Mouse (Mus musculus): ENCODE results near the gene Hsp90aa1.
"Not testable (repeated sequence)": the region's sequence is repeated elsewhere in the genome, so short reads cannot be mapped to it uniquely, and the experiment has no call there.

The Hsp90aa1 gene

GRCm38 (mm10) chr12:110702556-110702955, at the start of gene Hsp90aa1:
Gene Hsp90aa1, minus strand, starts transcription at chr12:110702728.
- peak; percentile 89 for DNase-seq (ENCODE audit: low read depth, low spot score)

- DNase-seq (ENCODE audit: low read depth, low spot score): no peak
Observed at GRCm38 (mm10) chr12:110750770-110751439, 48.4 kb upstream of the Hsp90aa1 start.

DNA sequence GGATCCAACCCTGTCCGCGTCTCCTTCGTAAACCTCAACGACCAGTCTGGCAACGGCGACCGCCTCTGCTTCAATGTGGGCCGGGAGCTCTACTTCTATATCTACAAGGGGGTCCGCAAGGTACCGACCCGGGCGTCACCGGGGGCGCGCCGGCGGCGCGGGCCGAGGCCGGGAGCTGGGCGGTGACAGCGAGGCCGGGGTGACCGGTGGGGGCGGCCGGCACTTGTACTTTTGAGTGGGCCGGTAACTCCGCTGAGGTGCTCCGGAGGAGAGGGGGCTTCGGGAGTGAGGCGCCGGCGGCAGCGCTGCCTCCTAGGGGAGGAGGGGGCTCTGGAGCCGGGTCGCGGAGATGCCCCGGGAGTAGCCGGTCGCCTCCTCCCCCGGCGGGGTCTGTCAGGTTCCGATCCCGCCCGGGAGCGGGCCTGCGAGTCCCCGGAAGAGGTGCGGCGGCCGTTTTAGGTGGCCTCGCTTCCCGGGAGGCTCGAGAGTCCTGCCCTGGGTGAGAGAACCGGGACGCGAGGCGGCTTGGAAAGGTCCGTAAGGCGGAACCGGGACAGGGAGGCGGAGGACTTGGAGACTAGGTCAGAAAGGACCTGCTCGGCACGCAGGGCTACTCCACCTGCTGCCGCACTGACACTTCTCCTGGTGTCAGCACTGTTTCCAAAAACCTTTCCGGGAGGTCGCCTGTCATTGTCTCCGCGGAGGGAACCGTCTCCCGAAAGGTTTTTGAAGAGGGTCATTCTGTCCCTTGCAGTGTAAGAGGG, 35.8 kb upstream of the Hsp90aa1 start:
- no peak for DNase-seq (ENCODE audit: low read depth, low spot score)

GRCm38 (mm10) chr12:110737170-110738157, 34.9 kb upstream of the Hsp90aa1 start, which contains the start of gene Wdr20:
Gene Wdr20, plus strand, starts transcription at chr12:110737944.
- peak; percentile 95 for DNase-seq (ENCODE audit: low read depth, low spot score)

GRCm38 (mm10) chr12:110736641-110737040, 34.1 kb upstream of the Hsp90aa1 start:
- no peak for DNase-seq (ENCODE audit: low read depth, low spot score)

- not testable (repeated sequence) for DNase-seq (ENCODE audit: low read depth, low spot score)
Observed at GRCm38 (mm10) chr12:110733254-110733653, 30.7 kb upstream of the Hsp90aa1 start.

- peak; percentile 75 for DNase-seq (ENCODE audit: low read depth, low spot score)
Observed at GRCm38 (mm10) chr12:110726428-110726827, 23.9 kb upstream of the Hsp90aa1 start.

GRCm38 (mm10) chr12:110725489-110725888, 23.0 kb upstream of the Hsp90aa1 start:
- no peak for DNase-seq (ENCODE audit: low read depth, low spot score)

- no peak for DNase-seq (ENCODE audit: low read depth, low spot score)
Observed at GRCm38 (mm10) chr12:110725051-110725450, 22.5 kb upstream of the Hsp90aa1 start.

DNA sequence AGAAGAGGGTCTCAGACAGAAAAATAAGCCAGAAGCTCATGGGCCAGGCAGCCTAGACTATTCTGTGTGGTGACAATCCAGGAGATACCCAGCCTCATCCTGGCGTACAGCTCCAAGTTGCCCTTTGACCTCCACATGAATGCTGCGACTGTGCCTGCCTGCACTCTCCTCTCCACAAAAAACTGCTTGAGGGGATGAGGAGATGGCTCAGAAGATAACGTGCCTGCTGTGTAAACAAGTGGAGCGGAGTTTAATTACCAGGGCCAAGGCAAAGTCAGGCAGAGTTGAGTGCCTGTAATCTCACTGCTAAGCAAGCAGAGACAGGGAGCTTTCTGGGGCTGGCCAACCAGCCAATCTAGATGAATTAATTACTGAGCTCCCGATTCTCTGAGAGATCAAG, 13.5 kb upstream of the Hsp90aa1 start:
- DNase-seq (ENCODE audit: low read depth, low spot score): no peak

- DNase-seq (ENCODE audit: low read depth, low spot score): no peak
Observed at GRCm38 (mm10) chr12:110714215-110714614, 11.7 kb upstream of the Hsp90aa1 start.

DNA sequence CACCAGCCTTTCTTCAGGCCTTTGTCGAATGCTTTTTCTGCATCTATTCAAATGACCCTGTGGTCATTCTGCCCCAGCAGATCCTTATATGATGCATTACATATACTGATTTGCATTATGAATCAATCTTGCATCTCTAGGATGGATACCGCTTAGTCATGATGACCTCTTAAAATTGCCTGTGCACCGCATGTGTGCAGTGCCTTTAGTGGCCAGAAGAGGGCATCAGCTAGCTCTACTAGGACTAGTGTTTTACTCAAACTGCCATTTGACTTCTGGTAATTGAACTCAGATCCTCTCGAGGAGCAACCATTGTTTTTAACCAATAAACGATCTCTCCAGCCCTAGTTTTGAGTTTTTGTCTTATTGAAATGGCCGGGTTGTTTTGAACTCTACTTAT, 11.3 kb upstream of the Hsp90aa1 start:
- DNase-seq (ENCODE audit: low read depth, low spot score): peak; percentile 90

GRCm38 (mm10) chr12:110711270-110711669, 8.7 kb upstream of the Hsp90aa1 start:
- peak; percentile 90 for DNase-seq (ENCODE audit: low read depth, low spot score)

GRCm38 (mm10) chr12:110707451-110707850, 4.9 kb upstream of the Hsp90aa1 start:
- no peak for DNase-seq (ENCODE audit: low read depth, low spot score)

DNA sequence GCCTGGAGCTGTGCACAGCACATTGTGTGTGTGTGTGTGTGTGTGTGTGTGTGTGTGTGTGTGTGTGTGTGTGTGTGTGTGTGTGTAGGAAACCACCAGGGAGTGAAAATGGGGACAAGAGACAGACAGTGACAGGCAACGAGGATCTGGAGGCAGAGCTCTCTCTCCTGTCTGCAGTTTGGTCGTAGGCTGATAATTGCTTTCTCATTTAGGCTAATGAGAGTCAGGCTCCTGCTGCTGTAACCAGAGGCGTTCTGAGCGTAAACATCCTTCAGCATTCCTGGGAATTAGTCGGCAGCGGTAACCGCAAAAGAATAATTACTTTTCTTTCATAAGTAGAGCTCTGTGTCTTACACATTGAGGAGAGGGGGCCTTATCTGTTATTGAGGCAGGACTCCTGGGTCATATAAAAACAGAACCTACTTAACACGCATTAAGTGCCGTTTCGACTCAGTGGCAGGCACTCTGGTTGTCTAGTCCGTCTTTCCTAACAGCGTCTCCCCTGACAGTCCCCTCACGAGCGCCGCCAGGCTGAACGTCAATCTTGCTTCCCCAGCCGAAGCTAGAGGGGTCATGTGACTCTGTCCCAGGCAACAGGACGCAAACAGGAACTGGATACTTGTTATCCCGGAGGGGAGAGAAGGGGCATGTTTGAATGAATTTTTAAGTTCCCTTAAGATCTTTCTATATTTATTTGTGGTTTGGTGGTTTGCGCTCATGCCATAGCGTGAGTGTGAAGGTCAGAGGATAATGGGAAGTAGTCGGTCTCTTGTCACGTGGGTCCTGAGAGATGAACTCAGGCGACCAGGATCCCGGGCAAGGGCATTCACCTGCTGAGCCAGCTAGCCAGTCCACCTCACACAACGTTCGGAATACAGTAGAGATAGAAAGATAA, 4.1 kb upstream of the Hsp90aa1 start:
- peak; percentile 82 for DNase-seq (ENCODE audit: low read depth, low spot score)

DNA sequence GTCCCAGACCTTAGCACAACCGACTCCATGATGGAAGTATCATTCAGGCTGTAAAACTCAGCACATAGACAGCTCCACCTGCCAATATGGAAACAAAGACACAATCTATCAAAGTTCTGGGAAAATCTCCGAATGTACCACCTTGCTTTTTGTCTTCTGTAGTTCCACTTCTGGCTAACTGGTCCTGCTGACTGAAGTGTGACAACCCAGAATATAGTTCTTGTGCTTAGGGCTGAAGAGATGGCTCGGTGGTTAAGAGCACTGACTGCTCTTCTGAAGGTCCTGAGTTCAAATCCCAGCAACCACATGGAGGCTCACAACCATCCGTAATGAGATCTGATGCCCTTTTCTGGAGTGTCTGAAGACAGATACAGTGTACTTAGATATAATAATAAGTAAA, 2.9 kb upstream of the Hsp90aa1 start:
- not testable (repeated sequence) for DNase-seq (ENCODE audit: low read depth, low spot score)

DNA sequence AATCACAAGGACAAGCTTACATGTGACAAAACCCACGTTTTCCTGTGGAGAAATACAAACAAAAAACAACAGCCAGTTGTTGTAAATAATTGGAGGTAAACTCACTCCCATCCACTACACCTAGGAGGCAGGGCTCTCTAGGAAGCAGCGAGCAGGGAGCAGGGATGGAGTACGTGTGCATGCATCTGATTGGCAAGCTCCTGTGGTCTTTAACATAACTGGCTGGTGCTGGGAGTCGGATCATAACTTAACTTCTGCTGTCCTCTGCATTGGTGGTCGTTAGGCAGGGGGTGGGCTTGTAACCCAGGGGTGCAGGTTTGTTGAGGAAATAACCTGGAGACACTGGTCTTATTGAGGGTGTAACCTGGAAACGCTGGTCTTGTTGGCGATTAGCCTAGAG, 1.2 kb upstream of the Hsp90aa1 start:
- peak; percentile 72 for DNase-seq (ENCODE audit: low read depth, low spot score)

DNA sequence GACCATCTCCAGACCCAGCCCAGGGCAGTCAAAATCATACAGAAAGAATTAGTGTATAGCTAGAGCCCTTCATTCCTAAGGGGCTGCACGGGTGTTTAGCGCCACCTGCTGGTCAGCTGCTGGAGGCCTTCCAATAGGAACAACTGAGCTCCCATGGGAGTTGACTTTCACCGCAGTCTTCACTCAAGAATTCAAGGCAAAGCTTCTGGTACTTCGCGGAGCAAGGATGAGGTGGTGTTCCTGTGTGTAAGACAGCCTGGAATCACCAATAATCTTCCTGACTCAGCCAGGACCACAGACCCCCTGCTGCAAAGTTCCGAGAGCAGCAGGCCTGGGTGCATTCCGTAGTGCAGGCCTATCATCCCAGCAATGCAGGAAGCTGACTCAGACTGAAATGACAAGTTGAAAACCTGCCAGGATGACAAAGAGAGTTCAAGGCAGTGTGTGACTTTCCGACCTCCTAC, 512 bp upstream of the Hsp90aa1 start:
- peak; percentile 95 for DNase-seq (ENCODE audit: low read depth, low spot score)

DNA sequence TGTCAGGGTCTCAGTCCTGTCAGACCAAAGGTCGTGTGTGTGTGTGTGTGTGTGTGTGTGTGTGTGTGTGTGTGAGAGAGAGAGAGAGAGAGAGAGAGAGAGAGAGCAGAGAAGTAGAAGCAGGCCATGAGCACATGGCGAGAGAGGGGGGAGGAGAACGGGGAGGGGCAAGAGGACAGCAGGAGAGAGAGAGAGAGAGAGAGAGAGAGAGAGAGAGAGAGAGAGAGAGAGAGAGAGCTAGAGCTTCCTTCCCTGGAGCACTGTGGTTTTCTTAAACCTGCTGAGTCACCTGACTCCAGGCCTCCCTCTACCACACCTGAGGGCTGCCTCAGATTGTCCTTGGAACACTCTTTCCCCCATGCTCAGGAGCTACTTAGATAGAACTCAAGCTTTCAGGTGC, 1.2 kb downstream of the Hsp90aa1 start:
- peak; percentile 86 for DNase-seq (ENCODE audit: low read depth, low spot score)

GRCm38 (mm10) chr12:110700730-110701129, 1.8 kb downstream of the Hsp90aa1 start:
- DNase-seq (ENCODE audit: low read depth, low spot score): peak; percentile 68

GRCm38 (mm10) chr12:110699171-110699547, 3.4 kb downstream of the Hsp90aa1 start:
- DNase-seq (ENCODE audit: low read depth, low spot score): no peak

All from R1 (cell line).